Mouse (Mus musculus) liver, embryonic 15.5 days (tissue): ENCODE results near the gene Mapre3. TPM values are rescaled to one million over a fixed set of nuclear protein-coding genes. Genes with fewer than 3 reads are reported as not detected.

Experiments
- polyA plus RNA-seq: library from polyadenylated mRNA; unstranded; fragments of >200 nt; fragmentation: Nextera tagmentation; extraction: Ambion mirVana; gene quantifications from 2 replicates; pipeline ENCODE4 v1.2.1, GENCODE M21; 2015

The Mapre3 gene
- polyA plus RNA-seq, 1 experiment from 2014 or later = 2.9 TPM

Other genes with a start within 250 kb of the Mapre3 start
- gene Kcnk3, start 226.5 kb upstream of the Mapre3 start, polyA plus RNA-seq = 0.17 and 0.26 TPM in 2 replicates
- gene Slc35f6, start 166.7 kb upstream of the Mapre3 start, polyA plus RNA-seq = 10.7 and 11.6 TPM in 2 replicates
- 180 and 194 TPM in 2 replicates for gene Cenpa, start 147.9 kb upstream of the Mapre3 start, polyA plus RNA-seq
- 0.29 and 0.52 TPM in 2 replicates for gene Dpysl5, start 103.1 kb upstream of the Mapre3 start, polyA plus RNA-seq
- gene Tmem214, start 53.4 kb downstream of the Mapre3 start, polyA plus RNA-seq = 42.8 and 44.0 TPM in 2 replicates
- 4.8 and 5.7 TPM in 2 replicates for gene Agbl5, start 74.1 kb downstream of the Mapre3 start, polyA plus RNA-seq
- 312 and 329 TPM in 2 replicates for gene Ost4, start 93.1 kb downstream of the Mapre3 start, polyA plus RNA-seq
- 37.6 and 46.8 TPM in 2 replicates for gene Emilin1, start 98.8 kb downstream of the Mapre3 start, polyA plus RNA-seq
- 33.1 and 35.9 TPM in 2 replicates for gene Khk, start 106.8 kb downstream of the Mapre3 start, polyA plus RNA-seq
- gene Cgref1, start 130.9 kb downstream of the Mapre3 start, polyA plus RNA-seq = 4.0 and 4.5 TPM in 2 replicates
- gene Preb, start 145.7 kb downstream of the Mapre3 start, polyA plus RNA-seq = 97.0 and 110 TPM in 2 replicates
- 0.05 and 0.08 TPM in 2 replicates for gene Tcf23, start 154.0 kb downstream of the Mapre3 start, polyA plus RNA-seq
- gene Atraid, start 233.7 kb downstream of the Mapre3 start, polyA plus RNA-seq = 55.8 and 58.8 TPM in 2 replicates
- 3.1 and 3.7 TPM in 2 replicates for gene Slc5a6, start 234.3 kb downstream of the Mapre3 start, polyA plus RNA-seq
- gene Cad, start 240.1 kb downstream of the Mapre3 start, polyA plus RNA-seq = 14.1 and 14.6 TPM in 2 replicates